Mouse (Mus musculus) retina, postnatal 7 days (tissue): Measurements from ENCODE around the gene Dgke.

Experiments used
- DNase-seq: peaks from one replicate; pipeline ENCODE4 v3.0.0-alpha.2; 2012; ENCODE audit warnings: low read depth, low spot score

Gene Dgke

DNA sequence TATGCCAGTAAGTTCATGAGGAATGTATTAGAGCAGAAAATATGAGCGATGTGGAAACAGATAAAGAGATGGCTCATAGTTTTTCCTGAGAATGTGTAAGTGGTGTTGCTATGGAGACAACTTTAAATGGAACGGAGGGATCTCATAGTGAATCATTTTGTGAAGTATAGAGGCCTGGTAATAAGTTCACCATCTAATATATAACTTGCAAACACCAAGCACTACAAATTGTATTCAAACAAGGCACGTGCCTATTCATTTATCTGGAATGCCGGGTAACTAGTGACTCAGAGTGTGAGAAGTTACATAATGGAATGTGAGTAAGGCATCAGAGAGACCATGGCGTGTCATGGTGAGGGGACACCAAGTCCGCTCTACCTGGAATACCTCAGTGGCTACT is 28.2 kb downstream of the Dgke start:
- no peak for DNase-seq

DNA sequence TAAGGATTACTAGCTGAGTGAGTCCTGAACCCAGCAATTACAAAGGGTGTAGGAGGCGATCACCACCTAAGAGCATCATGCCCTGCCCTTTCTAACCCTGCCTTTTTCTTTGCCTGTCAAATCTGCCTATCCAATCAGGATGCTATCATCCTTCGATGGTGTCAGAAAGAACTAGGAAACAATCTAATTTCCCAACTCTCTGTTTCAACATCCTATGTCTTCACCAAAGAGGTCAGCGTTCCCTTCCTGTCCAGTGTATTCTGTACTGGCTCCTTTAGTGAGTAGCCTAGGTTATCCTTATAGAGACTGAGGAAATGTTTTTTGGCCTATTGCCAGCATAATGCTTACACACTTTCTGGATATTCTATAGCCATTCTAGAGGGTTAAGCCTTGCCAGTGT is 31.1 kb downstream of the Dgke start:
- no peak for DNase-seq

DNA sequence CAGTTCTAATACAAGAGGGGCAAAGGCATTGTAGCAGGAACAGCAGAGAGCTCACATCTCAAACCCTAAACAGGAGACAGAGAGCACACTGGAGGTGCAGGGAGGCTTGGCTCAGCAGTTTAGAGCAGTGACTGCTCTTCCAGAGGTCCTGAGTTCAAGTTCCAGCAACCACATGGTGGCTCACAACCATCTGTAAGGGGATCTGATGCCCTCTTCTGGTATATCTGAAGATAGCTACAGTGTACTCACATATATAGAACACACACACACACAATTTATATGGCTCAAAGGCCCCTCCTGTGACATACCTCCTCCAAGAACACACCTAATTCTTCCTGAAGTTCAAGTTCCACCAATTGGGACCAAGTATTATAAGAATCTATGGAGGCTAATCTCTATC is 32.1 kb downstream of the Dgke start:
- no peak for DNase-seq

DNA sequence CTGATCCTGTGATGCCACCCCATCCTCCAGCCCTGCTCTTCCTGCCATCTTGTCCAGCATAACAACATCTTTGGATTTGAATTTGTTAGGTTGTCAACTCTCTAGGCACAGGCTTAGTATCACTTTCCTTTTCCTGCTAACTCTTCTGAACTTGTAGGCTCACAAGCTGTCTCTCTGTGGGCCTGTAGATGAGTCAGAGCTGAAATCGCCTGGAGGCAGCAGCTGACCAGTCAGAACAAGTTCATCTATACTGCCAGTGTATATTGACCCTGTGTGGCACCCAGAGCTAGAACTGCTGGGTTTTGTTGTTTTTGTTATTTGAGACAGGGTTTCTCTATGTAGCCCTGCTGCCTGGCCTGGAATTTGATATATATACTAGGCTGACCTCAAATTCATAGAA is 35.5 kb downstream of the Dgke start:
- DNase-seq: no peak

DNA sequence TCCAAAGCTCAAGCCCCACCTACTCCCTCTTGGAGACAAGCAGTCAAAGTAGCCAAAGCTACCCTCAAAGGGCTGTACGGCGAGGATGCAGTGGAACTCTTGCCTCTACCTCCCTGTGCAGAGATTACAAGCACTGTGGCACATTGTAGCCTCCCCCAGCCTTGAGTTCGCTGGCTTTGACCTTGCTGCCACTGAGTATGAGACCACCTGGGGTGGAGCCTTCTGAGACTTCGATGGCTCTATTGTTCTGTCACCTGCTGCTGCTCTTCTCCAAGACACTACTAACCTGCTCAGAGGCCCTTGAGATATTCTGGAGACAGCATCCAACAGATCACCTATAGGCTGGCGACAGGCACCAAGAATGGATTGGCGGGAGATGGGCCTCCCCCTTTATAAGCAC is 36.1 kb downstream of the Dgke start:
- no peak for DNase-seq

DNA sequence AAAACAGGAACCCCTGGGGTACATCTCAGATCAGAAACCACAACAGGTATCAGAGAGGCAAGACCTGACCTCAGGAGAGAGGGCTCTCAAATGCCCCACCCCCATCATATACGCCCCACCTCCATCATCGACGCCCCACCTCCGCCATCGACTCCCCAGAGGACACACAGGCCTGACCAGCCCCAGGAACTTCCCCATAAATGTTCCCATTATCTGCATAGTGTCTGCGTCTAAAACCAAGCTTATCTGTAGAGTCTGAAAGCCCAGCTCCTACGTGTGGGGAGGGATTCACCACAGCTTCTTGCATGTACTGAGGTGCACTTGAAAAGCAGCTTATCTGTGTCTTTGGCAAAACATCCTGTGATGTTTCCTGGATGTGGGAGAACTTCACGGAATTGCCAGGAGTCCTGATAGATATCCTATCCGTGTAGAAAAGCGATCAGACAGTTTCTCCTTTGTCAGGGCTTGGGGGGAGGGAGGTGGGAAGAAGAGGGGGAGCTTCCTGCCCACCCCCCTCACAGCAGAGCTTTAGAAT is 37.7 kb downstream of the Dgke start:
- DNase-seq: no peak

DNA sequence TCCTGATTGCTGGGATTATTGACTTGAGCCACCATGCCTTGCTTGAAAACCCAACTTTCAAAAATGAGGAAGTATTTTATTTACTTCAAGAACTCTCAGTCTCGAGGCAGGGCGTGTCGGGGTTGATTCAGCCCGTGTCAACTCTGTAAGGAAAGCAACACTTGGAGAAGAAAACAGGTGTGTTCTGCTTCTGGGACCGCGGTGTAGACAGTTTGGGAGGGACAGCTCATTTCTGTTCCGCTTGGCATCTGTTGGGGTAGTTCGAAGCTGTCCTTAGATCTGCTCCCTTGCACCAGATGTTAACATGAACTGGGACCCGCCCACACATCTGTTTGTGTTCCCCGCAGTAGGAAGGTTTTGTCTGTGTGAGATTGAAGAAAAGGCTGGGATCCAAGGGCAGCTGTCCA is 38.7 kb downstream of the Dgke start:
- DNase-seq: no peak

DNA sequence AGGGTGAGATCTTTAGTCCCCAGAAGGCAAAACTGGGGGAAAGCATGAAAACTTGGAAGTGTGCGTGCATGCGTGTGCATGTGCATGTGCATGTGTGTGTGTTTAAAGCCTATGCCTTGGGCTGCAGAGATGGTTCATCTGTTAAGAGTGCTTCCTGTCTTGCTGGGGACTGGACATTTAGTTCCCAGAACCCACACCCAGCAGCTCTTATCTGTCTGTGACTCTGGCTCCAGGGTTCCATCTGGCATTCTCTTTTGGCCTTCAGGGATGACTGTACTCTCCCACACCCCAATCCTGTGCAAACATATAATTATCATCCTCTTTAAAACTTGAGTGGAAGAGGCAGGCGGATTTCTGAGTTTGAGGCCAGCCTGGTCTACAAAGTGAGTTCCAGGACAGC is 40.5 kb downstream of the Dgke start:
- no peak for DNase-seq

DNA sequence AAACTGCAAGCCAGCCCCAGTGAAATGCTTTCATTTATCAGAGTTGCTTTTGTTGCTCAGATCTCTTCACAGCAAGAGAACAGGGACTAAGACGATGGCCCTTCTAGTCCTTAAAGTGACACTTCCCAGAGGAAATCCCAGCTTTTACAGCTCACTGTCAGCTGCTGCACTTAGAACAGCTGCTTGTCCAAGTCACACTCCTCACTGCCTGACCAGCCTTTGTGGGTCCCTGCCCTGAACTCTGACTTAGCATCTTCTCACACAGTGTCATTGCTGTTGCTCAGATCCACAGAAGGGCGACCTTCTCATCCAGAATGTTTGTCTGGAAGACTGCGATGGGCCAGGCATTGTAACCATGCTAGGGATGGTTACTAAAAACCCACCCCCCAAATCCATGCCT is 41.0 kb downstream of the Dgke start:
- DNase-seq: no peak

DNA sequence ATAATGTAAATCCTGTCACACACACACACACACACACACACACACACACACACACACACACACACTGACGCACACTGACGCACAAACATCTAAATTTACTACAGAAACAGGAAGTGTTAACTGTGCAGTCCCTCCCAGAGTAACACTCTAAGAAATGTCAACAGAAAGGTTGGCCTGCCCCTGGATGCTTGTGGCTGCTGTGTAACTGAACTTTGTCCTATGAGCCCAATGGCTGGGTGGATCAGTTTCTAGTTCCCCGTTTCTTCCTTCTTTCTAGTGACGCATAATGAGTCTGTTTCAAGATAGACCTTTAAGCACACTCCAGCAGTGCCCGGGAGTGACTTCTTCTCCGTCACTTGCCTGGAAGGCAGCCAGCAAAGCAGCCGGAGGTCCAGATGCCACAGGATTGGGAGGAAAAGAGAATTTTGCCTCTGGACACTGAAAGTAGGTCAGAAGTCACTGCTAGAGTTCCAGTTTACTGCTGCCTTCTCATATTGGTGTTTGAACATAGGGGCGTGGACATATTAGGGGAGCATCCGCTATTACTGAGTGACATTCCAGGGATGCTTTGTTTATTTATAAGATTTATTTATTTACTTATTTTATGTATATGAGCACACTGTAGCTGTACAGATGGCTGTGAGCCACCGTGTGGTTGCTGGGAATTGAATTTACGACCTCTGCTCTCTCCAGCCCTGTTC is 42.3 kb downstream of the Dgke start:
- DNase-seq: no peak

DNA sequence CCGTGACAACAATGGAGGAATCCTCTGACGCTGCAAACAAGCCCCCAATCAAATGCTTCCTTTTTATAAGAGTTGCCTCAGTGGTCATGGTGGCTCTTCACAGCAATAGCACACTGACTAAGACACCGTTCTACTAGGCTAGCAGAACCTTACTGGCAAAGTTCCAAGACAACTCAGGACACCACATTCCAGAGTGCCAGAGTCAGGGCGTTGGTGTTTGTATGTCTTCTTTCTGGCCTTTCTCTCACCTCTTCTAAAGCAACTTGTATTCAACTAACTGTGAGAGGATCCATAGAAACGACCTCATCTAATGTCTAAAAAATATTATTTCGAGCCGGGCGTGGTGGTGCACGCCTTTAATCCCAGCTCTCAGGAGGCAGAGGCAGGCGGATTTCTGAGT is 43.2 kb downstream of the Dgke start:
- no peak for DNase-seq

DNA sequence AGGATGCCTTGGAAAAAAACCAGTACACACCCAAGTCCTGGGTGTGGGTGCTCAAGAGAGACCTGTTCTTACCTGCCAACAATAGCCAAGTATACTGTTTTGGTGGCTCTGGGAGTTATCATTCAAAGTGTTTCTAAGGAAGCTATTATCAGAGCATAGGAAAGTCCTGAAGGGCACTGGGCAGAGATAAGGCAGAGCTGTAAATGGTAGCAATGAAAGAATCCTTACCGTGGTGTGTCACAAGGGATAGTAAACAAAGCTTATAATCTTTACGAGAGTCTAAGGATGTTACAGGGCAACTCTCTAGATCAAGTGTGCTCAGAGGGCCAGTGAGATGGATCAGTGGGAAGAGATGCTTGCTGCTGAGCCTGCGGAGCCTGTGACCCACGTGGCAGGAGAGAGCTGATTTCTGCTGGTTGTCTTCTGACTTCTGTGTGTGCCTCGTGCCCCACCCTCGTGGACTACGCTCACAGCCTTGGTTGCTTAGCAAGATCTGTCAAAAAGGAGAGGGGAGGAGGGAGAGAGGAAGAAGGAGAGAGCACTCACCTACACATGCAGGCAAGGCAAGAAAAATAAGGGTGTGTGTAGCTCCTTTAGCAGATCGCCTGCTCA is 44.4 kb downstream of the Dgke start:
- DNase-seq: no peak

DNA sequence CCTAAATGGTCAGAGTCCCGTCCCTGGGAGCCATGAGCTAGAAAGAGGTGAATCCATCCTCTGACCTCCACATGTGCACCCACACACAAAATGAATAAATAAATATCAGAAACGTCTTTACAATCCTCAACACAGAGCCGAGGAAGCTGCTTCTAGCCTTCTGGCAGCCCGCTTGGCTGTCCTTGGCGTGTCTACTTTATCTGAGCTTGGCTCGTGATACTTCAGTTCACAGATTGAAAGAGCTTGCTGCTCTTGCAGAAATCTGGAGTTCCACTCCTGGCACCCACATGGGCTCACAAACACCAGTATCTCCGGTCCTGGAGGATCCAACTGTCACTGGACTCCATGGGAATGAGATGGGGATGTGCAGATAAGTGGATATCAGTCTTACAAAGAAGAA is 45.0 kb downstream of the Dgke start:
- no peak for DNase-seq

DNA sequence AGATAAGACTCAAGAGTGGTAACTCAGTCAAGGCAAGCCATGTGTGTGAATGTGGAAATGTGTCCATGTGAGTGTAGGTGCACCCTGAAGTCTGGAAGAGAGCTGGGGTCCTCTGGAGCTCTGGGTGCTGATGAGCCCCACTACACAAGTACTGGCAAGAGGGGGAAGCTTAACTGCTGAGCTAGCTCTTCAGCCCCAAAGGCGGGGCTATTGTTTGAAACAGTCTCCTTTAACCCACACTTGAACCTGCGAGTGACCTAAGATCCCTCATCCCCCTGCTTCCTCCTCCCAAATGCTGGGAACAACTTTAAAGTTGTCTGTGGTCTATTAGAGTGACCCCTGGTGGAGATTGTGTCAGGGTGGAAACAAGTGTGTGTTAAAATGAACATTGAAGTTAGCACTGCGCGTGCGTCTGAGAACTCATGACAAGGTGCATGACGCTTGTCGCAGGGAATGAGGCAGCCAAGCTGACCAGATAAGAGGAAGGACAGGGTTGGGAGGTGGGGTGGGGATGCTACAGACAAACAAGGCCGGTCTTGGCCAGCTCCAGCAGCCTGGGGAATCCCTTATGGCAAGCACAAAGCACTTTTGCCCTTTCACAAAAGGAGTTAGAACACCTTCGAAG is 45.9 kb downstream of the Dgke start:
- no peak for DNase-seq

DNA sequence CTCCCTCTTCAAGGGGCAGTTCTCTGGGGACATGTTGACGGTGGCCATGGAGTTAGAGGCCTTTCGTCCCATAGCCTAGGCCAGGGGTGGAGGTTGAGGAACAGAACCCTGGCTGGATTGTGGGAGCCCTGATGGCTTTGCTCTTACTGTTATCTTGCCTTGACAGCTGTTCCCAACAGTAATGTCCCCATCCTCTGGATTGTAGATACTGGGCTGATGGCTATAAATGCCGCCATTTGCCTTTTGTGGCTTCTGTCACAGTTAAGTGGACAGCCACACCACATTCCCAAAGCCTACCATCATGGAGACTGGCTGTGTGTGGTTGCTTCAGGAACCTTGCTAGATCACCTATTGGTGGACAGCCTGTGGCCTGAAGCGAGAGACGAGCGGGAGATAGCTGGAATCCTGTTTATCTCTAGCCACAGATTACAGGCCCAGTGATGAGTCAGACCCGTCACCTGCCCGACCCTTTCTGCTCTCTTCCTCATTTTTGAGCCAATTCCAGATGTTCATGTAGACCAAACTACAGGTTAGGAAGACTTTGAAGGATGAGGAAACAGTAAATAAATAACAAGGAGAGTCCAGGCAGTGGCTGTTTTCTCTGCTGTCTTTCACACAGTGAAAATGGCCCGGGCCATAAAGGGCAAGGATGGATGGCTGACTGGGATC is 49.0 kb downstream of the Dgke start:
- DNase-seq: no peak

DNA sequence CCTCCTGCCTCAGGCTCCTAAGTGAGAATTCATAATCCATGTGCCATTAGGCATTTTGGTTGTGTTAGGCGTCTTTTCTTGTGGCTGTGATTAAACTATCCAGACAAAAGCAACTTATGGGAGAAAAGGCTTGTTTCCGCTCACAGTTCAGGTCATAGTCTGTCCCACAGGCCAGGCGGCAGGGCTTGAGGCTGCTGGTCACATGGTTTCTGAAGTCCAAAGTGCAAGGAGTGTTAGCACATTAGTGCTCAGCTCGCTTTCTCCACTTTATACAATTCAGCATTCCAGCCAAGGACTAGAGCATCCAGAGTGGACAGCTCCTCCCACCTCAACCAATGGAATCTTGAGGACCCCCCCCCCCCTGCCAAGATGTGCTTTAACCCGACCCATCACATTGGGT is 54.4 kb downstream of the Dgke start:
- DNase-seq: no peak

DNA sequence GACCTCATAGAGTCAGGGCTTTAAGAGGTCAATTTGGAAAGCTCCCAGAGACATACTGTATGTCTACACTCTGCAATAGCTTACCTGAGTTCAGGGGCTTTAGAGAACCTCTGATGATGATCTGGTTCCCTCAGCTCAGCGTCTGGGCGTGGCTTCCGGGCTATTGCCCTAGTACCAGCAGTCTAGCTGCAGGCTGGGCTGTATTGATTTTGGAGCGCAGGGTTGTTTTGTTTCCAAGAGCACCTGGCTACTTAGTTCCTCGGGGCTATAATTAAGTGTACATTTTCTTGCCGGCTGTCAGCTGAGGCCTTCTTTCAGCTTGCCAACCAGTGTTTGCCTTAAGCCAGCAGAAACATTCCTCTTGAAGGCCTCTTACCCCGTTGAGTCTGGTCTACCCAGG is 57.2 kb downstream of the Dgke start:
- no peak for DNase-seq

DNA sequence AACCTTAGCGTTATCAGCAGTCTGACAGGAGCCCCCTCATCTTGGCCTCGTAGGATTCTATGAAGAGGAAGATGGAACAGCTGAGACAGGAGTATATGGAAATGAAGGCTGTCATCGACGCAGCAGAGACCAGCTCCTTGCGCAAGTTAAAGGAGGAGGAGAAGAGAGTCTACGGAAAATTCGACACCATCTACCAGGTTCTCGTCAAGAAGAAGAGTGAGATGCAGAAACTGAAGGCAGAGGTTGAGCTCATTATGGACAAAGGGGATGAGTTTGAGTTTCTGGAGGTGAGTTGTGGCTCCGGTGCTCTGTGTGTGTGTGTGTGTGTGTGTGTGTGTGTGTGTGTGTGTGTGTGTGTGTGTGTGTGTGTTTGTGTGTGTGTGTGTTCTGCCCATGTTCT is 57.6 kb downstream of the Dgke start:
- DNase-seq: no peak

DNA sequence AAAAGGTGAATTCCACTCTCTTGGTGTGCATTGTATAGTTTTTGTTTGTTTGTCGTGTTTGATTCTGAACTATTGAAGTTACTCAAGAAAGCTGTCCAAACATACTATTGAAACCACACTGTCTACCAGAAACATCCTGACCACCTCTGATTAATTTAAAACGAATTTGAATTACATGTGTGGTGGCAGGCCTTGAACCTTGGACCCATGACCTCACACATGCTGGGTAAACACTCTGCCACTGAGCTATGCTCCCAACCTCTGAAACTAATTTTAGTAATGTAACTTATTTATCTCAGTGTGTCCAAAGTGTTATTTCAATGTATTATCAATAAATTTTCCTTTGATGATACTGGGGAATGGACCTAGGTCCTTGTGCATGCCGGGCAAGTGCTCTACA is 59.1 kb downstream of the Dgke start:
- no peak for DNase-seq

DNA sequence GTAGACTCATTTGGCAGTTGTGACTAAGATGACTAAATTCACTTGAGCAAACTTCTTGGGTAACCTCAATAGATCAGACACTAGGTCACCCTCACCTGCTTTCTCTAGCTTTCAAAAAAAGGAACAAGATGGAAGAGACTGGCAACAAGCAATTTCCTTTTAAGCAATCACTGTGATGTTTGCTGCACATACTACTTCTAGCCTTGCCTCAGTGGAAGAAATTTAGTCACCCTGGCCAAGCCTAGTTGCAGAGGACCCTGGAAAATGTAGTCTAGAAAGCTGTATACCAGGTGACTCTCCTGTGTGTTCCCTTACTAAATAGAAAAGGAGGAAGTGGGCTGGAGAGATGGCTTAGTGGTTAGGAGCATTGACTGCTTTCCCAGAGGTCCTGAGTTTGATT is 60.2 kb downstream of the Dgke start:
- DNase-seq: no peak

DNA sequence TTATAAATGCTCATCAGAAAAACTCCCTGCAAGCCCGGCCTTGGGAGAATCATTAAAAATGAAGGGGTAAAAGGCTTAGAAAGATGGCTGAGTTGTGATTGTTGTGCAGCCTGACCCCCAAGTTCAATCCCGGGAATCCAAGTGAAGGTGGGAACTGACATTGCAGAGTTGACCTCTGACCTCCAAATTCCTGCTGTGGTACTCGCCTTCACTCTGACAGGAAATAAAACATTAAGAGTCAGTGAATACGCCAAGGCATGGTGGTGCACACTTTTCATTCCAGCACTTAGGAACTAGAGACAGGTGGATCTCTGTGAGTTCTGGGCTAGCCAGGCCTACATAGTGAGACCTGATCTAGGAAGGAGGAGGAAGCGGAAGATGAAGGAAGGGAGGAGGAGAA is 61.2 kb downstream of the Dgke start:
- no peak for DNase-seq

DNA sequence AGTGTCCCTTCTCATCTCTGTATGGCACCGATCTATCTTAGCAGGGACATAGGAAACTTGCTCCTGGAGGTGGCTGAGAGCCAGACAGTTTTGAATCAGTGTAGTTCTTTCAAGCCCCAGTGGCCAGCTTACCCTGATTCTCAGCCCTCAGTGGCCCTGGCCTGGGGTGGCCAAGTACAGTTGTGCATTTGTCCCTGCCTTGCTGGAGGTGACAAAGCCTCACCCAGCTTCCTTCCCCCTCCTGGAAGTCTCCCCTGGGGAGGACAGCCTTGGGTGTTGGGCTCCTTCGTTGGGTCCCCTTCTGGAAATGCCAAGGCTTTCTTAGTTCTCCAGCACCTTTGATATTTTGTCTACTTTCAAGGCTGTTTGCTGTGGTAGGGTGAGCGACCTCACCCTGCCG is 62.9 kb downstream of the Dgke start:
- no peak for DNase-seq

DNA sequence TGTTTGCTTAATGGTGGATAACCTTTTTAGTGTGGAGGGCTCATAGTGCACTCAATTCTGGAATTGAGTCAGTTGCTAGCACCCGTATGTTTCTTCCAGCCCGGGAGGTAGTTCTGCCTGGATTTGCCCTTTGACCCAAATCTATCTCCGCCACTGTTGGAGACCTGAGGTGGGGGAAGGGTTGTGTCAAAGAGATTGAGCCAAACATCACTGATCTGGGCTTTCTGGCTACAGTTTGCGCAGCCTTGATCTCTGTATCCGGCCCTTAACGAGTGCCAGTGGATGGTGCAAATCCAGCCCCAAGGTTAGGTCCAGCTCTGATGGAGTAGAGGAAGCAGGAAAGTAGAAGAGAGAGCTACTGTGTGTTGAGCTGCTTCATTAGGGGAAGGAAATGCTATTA is 63.6 kb downstream of the Dgke start:
- DNase-seq: no peak
